Mouse (Mus musculus): ENCODE results near the gene Hnrnpul2. TPM values are rescaled to one million over a fixed set of nuclear protein-coding genes. Genes with fewer than 3 reads are reported as not detected.
A peak's percentile ranks its signal among the peaks of the same experiment; 100 is the strongest.

The Hnrnpul2 gene
- polyA plus RNA-seq, 1 experiment from 2014 or later: 6.0 TPM

DNA sequence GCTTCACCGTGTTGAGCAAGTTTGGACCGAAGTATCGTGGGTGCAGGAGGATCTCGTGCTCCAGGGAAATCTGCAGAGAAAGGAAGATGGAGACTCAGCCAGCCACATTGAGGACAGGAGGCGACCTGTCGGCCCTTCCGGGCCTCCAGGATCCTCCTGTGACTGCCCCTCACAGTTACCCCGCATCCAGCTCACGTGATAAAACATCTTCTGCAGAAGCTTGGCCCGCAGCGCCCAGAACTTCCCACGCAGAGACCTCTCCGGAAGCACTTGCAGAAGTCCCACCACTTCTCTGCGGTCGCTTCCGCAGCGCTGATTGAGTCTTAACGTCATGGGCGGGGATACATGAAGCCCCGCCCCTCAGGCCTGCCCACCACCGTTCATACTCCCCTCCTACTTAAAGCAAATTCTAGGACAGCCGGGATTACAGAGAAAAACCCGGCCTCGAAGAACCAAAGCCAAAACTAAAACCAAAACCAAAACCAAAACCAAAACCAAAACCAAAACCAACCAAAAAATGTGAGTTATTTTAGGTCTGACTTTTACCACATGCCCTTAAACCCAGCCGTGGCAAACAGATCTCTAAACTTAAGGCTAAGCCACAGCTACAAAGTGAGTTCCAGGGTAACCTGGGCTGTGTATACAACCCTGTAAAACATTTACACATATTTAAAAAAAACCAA lies 21.4 kb upstream of the Hnrnpul2 start, which contains the start of gene Polr2g:
Gene Polr2g (minus strand): TSS at position 314 of the 683 bp plus-strand sequence.
- WGBS: under 1% methylated on average over 25 of the region's 25 CpGs
- Histone ChIP-seq H3K27ac (replicated peaks) (peak within 1 kb of the TSS; percentile 82), H3K4me2 (replicated peaks) (peak within 1 kb of the TSS; percentile 63), H3K27me3 (no peaks in the 10 kb centered on the region), H3K9me3 (replicated peaks) (no peaks in the 10 kb centered on the region), H3K4me1 (peaks cover 21% of the 10 kb centered on the region), H3K36me3 (peaks cover 25% of the 10 kb centered on the region), H3K4me3 (replicated peaks) (peak within 1 kb of the TSS; percentile 78), H3K9ac (peak within 1 kb of the TSS; percentile 76)
- ATAC-seq (ENCODE audit: insufficient number of reproducible peaks, low FRiP score, low TSS enrichment, low read depth): peak; percentile 78

DNA sequence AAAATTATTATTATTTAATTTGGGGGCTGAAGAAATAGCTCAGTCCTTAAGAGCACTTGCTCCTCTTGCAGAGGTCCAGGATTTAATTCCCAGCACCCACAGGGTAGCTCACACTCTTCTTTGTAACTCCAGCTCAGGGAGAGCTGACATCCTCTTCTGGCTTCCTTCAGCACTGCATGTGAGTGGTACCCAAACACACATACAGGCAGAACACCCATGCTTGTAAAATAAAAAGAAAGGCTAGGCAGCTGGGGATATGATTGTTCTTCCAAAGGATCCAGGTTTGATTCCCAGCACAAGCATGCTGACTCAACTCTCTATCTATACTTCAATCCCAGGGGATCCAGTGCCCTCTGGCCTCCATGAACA lies 20.9 kb upstream of the Hnrnpul2 start:
- Histone ChIP-seq H3K4me3 (replicated peaks) (peak overlapping the region; percentile 78; the same call in 1 of the 2 replicates), H3K4me2 (replicated peaks) (peak overlapping the region; percentile 63; the same call in 1 of the 2 replicates), H3K27ac (replicated peaks) (peak overlapping the region; percentile 82; the same call in 1 of the 2 replicates), H3K9ac (no peak overlapping the region), H3K36me3 (peaks cover 19% of the 10 kb centered on the region), H3K9me3 (replicated peaks) (no peaks in the 10 kb centered on the region), H3K27me3 (no peaks in the 10 kb centered on the region), H3K4me1 (peaks cover 21% of the 10 kb centered on the region)
- ATAC-seq (ENCODE audit: insufficient number of reproducible peaks, low FRiP score, low TSS enrichment, low read depth): no peak

DNA sequence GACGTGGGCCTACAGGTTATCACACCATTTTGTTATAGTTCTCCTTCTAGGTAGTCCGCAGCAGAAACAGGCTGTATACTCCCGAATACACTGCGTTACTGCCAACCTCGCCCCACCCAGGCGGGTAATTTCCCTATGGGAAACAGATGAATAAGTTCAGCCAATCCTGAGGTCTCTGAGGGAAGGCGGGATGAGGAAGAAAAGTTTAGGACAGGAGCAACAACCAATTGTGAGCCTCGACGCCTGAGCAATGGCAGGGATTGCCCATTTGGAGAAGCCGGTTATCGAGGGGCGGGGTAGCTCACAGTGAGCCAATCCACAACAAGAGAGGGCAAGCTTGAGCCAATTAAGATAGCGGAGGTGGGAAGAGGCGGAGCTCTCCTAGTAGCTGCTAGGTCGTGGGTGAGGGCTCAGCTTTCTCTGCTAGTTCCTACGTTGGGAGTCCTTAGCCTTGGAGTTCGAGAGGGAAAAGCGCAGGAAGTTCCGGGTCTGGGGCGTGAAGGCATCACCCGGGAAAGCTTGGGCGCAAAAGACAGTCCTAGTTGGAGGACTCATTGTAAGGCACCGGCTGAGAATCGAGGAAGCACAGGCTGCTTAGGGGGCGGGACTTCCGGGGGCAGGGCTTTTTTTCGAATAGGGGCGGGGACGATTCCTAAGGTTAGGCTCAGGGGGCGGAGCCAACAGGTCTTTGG lies 17.5 kb upstream of the Hnrnpul2 start, which contains the start of gene Zbtb3:
Gene Zbtb3 (plus strand): TSS at position 426 of the 692 bp plus-strand sequence.
- peak within 1 kb of the TSS; percentile 64 for H3K4me3 ChIP-seq (replicated peaks)
- peaks cover 18% of the 10 kb centered on the region for H3K4me1 ChIP-seq
- H3K9ac ChIP-seq: peak within 1 kb of the TSS; percentile 13; the same call in 1 of the 2 replicates
- peaks cover 27% of the 10 kb centered on the region for H3K36me3 ChIP-seq
- H3K27ac ChIP-seq (replicated peaks): peak within 1 kb of the TSS; percentile 93
- WGBS: under 1% methylated on average over 30 of the region's 30 CpGs
- peak; percentile 97 for ATAC-seq (ENCODE audit: insufficient number of reproducible peaks, low FRiP score, low TSS enrichment, low read depth)
- H3K4me2 ChIP-seq (replicated peaks): peak within 1 kb of the TSS; percentile 82
- H3K27me3 ChIP-seq: no peaks in the 10 kb centered on the region
- H3K9me3 ChIP-seq (replicated peaks): no peaks in the 10 kb centered on the region

DNA sequence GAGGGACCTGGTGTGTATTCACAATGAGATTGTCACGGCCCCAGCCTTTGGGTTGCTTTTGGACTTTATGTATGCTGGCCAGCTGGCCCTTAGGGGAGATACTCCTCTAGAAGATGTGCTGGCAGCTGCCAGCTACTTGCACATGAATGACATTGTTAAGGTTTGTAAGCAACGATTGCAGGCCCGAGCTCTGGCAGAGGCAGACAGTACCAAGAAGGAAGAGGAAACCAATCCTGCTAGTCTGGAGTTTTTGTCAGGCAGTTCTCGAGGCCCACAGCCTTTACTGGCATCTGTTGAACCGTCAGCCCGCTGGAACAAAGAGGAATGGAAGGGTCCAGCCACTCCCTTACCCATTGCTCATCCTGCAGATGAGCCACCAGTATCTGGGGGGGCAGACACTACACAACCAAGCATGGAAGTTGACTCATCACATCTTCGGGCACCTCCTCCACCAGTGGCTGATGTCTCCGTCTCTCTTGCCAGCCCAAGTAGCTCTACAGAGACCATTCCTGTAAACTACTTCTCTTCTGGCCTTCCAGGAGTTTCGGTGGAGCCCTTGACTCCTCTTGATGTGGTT lies 16.5 kb upstream of the Hnrnpul2 start:
- Histone ChIP-seq H3K4me3 (replicated peaks) (peak overlapping the region; percentile 64), H3K9ac (no peak overlapping the region), H3K36me3 (peaks cover 37% of the 10 kb centered on the region), H3K27ac (replicated peaks) (peak overlapping the region; percentile 93; the same call in 1 of the 2 replicates), H3K4me2 (replicated peaks) (peak overlapping the region; percentile 82), H3K9me3 (replicated peaks) (no peaks in the 10 kb centered on the region), H3K4me1 (peaks cover 12% of the 10 kb centered on the region), H3K27me3 (no peaks in the 10 kb centered on the region)
- 88% methylated on average over 9 of the region's 9 CpGs for WGBS
- ATAC-seq (ENCODE audit: insufficient number of reproducible peaks, low FRiP score, low TSS enrichment, low read depth): no peak

DNA sequence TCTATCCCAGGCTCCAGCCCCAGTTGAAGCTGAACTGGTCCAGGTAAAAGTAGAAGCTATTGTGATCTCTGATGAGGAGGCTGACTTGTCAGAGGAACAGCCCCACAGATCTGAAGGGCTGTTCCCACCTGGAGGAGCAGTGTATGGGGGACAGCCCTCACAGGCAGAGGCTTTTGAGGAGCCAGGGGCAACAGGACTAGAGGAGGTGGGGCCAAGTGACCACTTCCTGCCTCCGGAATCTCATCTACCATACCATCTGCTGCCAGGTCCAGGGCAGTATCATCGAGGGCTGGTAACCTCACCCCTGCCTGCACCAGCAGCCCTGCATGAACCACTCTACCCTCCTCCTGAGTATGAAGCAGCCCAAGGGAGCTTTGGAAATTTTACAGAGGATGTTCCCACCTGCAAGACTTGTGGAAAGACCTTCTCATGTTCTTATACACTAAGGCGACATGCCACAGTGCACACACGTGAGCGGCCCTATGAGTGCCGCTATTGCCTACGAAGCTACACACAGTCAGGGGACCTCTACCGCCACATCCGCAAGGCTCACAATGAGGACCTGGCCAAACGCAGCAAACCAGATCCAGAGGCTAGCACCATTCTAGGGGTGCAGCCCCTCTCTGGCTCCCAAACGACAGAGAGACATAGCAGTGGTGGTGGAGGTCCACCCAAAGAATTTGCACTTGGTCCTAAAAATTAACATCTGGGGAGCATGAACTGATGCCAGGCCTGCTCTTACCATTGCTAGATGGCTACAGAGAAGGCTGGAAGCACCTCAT lies 15.7 kb upstream of the Hnrnpul2 start:
- no peak overlapping the region for H3K4me2 ChIP-seq (replicated peaks)
- H3K27me3 ChIP-seq: no peaks in the 10 kb centered on the region
- no peak overlapping the region for H3K4me3 ChIP-seq (replicated peaks)
- H3K36me3 ChIP-seq: peaks cover 37% of the 10 kb centered on the region
- peaks cover 12% of the 10 kb centered on the region for H3K4me1 ChIP-seq
- 89% methylated on average over 11 of the region's 11 CpGs for WGBS
- no peak overlapping the region for H3K9ac ChIP-seq
- H3K27ac ChIP-seq (replicated peaks): no peak overlapping the region
- no peaks in the 10 kb centered on the region for H3K9me3 ChIP-seq (replicated peaks)
- no peak for ATAC-seq (ENCODE audit: insufficient number of reproducible peaks, low FRiP score, low TSS enrichment, low read depth)

DNA sequence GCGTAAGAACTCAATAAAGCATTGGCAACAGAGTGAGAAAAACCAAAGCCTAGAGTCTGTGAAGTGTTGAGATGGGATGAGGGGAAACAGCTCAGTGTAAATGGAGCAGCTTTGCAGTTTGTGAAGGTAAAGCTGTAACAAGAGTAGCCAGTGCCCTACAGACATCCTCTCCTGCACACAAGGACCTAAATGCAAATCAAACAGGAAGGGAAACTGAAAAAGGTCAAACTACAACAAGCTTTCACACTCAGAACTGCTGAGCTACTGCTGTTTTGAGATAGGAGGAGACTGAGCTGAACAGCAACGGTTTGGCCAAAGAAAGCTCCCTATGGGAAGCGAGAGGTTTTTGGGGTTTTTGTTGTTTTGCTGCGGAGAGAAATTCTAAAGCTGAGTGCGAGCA lies 13.0 kb upstream of the Hnrnpul2 start:
- Histone ChIP-seq H3K4me3 (replicated peaks) (no peak overlapping the region), H3K4me1 (peaks cover 9% of the 10 kb centered on the region), H3K9me3 (replicated peaks) (no peaks in the 10 kb centered on the region), H3K4me2 (replicated peaks) (no peak overlapping the region), H3K27ac (replicated peaks) (no peak overlapping the region), H3K27me3 (no peaks in the 10 kb centered on the region), H3K36me3 (peaks cover 57% of the 10 kb centered on the region), H3K9ac (no peak overlapping the region)
- 97% methylated on average over 5 of the region's 5 CpGs for WGBS
- ATAC-seq (ENCODE audit: insufficient number of reproducible peaks, low FRiP score, low TSS enrichment, low read depth): no peak

DNA sequence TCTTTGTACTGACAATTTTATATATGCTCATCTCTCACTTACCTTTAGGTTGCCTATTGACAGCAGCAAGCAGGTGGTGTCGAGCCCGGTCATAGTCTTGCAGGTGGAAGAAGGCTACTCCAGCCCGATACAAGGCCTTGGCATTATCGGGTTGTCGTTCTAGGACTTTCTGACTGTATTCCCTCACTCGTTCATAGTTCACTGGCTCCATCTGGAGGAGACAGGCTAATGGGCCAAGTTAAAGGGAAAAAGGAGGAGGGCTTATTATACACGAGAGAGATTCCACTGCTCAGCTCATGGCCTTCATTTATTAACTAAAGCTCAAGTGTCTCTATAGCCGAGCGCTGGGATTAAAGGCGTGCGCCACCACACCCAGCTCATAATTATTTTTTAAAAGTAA lies 4.0 kb upstream of the Hnrnpul2 start:
- ATAC-seq (ENCODE audit: insufficient number of reproducible peaks, low FRiP score, low TSS enrichment, low read depth): no peak
- Histone ChIP-seq H3K4me2 (replicated peaks) (no peak overlapping the region), H3K9me3 (replicated peaks) (no peaks in the 10 kb centered on the region), H3K27ac (replicated peaks) (no peak overlapping the region), H3K9ac (no peak overlapping the region), H3K27me3 (no peaks in the 10 kb centered on the region), H3K4me1 (peaks cover 24% of the 10 kb centered on the region), H3K4me3 (replicated peaks) (no peak overlapping the region), H3K36me3 (peaks cover 55% of the 10 kb centered on the region)
- 71% methylated on average over 11 of the region's 11 CpGs for WGBS

DNA sequence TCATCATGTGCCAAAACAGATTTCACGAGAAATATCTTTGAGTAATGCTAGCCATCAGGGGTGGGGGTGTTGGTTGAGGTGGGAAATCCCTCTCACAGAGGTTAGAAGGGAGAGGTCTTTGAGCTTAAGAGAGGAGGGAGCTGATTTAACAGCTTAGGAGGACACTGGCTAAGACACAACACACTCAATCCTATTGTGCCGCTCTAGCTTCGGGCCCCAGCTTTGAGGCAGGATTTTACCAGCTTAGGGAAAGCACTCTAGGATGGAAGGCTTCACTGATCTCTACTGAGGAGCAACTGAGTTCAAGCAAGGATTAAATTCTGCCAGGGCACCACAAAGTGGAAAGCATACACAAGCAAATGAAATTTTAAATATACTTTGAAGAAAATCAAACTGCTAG lies 2.8 kb upstream of the Hnrnpul2 start:
- Histone ChIP-seq H3K9ac (no peak overlapping the region), H3K27ac (replicated peaks) (no peak overlapping the region), H3K4me2 (replicated peaks) (peak overlapping the region; percentile 17), H3K36me3 (peaks cover 46% of the 10 kb centered on the region), H3K9me3 (replicated peaks) (no peaks in the 10 kb centered on the region), H3K4me1 (peaks cover 27% of the 10 kb centered on the region), H3K27me3 (no peaks in the 10 kb centered on the region), H3K4me3 (replicated peaks) (0 out of 2 replicates have a peak overlapping the region, but pooled peaks have one; percentile 8)
- no peak for ATAC-seq (ENCODE audit: insufficient number of reproducible peaks, low FRiP score, low TSS enrichment, low read depth)
- WGBS: 70% methylated on average over 3 of the region's 3 CpGs

DNA sequence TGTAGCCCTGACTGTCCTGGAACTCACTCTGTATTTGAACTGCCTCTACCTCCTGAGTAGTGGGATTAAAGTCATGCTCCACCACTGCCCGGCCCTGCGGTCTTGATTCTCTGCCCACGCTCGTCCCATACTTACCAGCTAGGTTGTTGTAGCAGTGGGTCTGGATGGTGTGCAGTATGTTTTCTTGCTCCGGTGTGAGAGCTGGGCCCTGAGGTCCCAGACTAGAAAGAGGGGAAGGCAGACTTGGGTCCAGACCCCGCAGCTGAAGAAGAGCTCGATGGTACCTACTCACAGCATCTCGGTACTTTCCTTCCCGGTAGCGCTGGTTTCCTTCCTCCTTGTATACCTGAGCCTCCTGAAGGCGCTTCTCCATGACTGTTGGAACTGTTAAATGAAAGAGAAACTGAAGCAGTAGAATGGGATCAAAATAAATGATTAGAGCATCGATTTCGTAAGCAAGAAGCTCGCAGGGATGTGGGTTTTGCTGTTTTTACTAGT lies 1.5 kb upstream of the Hnrnpul2 start:
- 19% methylated on average over 14 of the region's 14 CpGs for WGBS
- Histone ChIP-seq H3K36me3 (peaks cover 40% of the 10 kb centered on the region), H3K4me3 (replicated peaks) (peak overlapping the region; percentile 99), H3K27me3 (no peaks in the 10 kb centered on the region), H3K27ac (replicated peaks) (peak overlapping the region; percentile 100), H3K4me1 (peaks cover 40% of the 10 kb centered on the region), H3K9me3 (replicated peaks) (no peaks in the 10 kb centered on the region), H3K9ac (peak overlapping the region; percentile 68), H3K4me2 (replicated peaks) (peak overlapping the region; percentile 90)
- ATAC-seq (ENCODE audit: insufficient number of reproducible peaks, low FRiP score, low TSS enrichment, low read depth): no peak

DNA sequence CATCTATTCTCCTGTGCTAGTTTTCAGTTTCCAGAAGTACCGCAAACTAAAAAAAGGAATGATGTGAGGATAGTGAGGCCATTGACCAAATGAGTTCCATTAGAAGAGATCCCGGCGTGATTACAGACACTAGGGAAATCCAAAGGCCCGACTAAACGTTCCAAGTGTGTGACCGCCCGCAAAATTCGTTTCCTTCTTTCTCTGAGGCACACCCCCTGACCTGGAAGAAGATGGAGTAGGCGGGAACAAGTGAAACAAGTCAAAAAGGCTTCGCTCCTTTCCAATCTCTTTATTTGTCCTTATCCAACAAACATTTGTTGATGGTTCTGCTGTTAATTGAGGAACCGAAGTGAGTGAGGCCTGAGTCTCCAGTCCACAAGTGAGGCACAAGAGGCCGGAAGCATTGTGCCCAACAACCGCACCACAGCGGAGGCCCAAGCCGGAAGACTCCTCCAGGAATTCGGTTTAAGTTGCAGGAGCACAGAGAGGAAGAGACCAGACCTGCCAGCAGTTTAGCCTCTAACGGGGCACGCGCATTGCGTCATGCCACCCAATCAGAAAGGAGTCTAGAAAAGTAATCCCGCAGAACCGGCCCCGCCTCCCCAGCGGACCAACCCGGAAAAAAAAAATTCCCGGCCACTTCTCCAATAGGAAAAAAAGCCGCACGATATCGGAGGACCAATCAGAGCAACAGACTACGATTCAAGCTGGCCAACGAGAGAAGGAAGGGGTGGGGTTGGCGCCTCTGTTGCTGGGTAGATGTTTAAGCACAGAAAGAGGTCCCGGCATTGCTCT lies 812 bp upstream of the Hnrnpul2 start, which contains the start of gene Ttc9c:
Gene Ttc9c (minus strand): TSS at position 533 of the 795 bp plus-strand sequence.
- Histone ChIP-seq H3K9ac (peak within 1 kb of the TSS; percentile 95), H3K4me3 (replicated peaks) (peak within 1 kb of the TSS; percentile 99), H3K4me2 (replicated peaks) (peak within 1 kb of the TSS; percentile 90), H3K9me3 (replicated peaks) (no peaks in the 10 kb centered on the region), H3K27me3 (no peaks in the 10 kb centered on the region), H3K4me1 (peaks cover 41% of the 10 kb centered on the region), H3K27ac (replicated peaks) (peak within 1 kb of the TSS; percentile 100), H3K36me3 (peaks cover 40% of the 10 kb centered on the region)
- WGBS: under 1% methylated on average over 33 of the region's 33 CpGs
- ATAC-seq (ENCODE audit: insufficient number of reproducible peaks, low FRiP score, low TSS enrichment, low read depth): peak; percentile 94
